In genomic region chr17:36799921-36800462, GRCm38 (mm10) we compare ENCODE assay signal across 19 mouse cellular contexts. TPM values are rescaled to one million over a fixed set of nuclear protein-coding genes. Genes with fewer than 3 reads are reported as not detected.
"Had no signal": no experiment of that assay in that cellular context is flagged by ENCODE, and none has a peak within 500 bp of the region (broad histone marks: within the 10 kb centered on the region; RNA-seq: fewer than 3 reads in every experiment).

No protein-coding gene starts in this region.

RNA-seq across cellular contexts. Expression of gene H2-M10.6, which starts 12.0 kb away (rescaled TPM):
- polyA plus RNA-seq: cerebellum, adult 2 months; cortical plate, adult 2 months; embryonic facial prominence, embryonic 10.5 days; embryonic facial prominence, embryonic 11.5 days; embryonic facial prominence, embryonic 12.5 days; embryonic facial prominence, embryonic 13.5 days; embryonic facial prominence, embryonic 14.5 days; embryonic facial prominence, embryonic 15.5 days; erythroblast, embryonic 14.5 days; forebrain, embryonic 10.5 days; forebrain, embryonic 11.5 days; forebrain, embryonic 12.5 days; forebrain, embryonic 13.5 days; forebrain, embryonic 14.5 days; forebrain, embryonic 15.5 days; forebrain, embryonic 16.5 days; forebrain, postnatal 0 days; frontal cortex, adult 2 months; gonadal fat pad, adult 2 months had no signal

RNA-seq across cellular contexts. Expression of gene H2-M10.5, which starts 27.3 kb away (rescaled TPM):
- polyA plus RNA-seq: cerebellum, adult 2 months; cortical plate, adult 2 months; embryonic facial prominence, embryonic 10.5 days; embryonic facial prominence, embryonic 11.5 days; embryonic facial prominence, embryonic 12.5 days; embryonic facial prominence, embryonic 13.5 days; embryonic facial prominence, embryonic 14.5 days; embryonic facial prominence, embryonic 15.5 days; erythroblast, embryonic 14.5 days; forebrain, embryonic 10.5 days; forebrain, embryonic 11.5 days; forebrain, embryonic 12.5 days; forebrain, embryonic 13.5 days; forebrain, embryonic 14.5 days; forebrain, embryonic 15.5 days; forebrain, embryonic 16.5 days; forebrain, postnatal 0 days; frontal cortex, adult 2 months; gonadal fat pad, adult 2 months had no signal
